Mouse (Mus musculus) embryonic facial prominence, embryonic 13.5 days (tissue): ENCODE data around the gene Rsph9. TPM values are rescaled to one million over a fixed set of nuclear protein-coding genes. Genes with fewer than 3 reads are reported as not detected.

ENCODE experiments used
- ATAC-seq: fragments of 200-750 bp; cut with Nextera tagmentation; 2 replicates; pipeline ENCODE4 v1.8.0; 2017; ENCODE audit warnings: low read depth; ENCODE audit not compliant: insufficient number of reproducible peaks, insufficient read depth, low FRiP score, low TSS enrichment
- H3K27ac ChIP-seq: fragments of 300-500 bp; sonication (generic); 2 replicates; pipeline ENCODE4 v1.5.1; 2015; ENCODE audit warnings: moderate library complexity, mild to moderate bottlenecking, inconsistent platforms
- H3K27me3 ChIP-seq: fragments of 300-500 bp; sonication (generic); 2 replicates; pipeline ENCODE4 v1.6.1; 2015; ENCODE audit warnings: mild to moderate bottlenecking, inconsistent platforms
- H3K36me3 ChIP-seq: fragments of 300-500 bp; sonication (generic); 2 replicates; pipeline ENCODE4 v1.6.1; 2015; ENCODE audit warnings: mild to moderate bottlenecking, inconsistent platforms
- H3K4me1 ChIP-seq: fragments of 300-500 bp; sonication (generic); 2 replicates; pipeline ENCODE4 v1.6.1; 2015; ENCODE audit warnings: inconsistent platforms
- H3K4me2 ChIP-seq: fragments of 300-500 bp; sonication (generic); 2 replicates; pipeline ENCODE4 v1.6.1; 2015; ENCODE audit warnings: moderate library complexity, mild to moderate bottlenecking, inconsistent platforms
- H3K4me3 ChIP-seq: fragments of 300-500 bp; sonication (generic); 2 replicates; pipeline ENCODE4 v1.5.1; 2015; ENCODE audit warnings: mild to moderate bottlenecking, inconsistent platforms
- H3K9ac ChIP-seq: fragments of 300-500 bp; sonication (generic); 2 replicates; pipeline ENCODE4 v1.6.1; 2015; ENCODE audit warnings: mild to moderate bottlenecking, inconsistent platforms
- H3K9me3 ChIP-seq: fragments of 300-500 bp; sonication (generic); 2 replicates; pipeline ENCODE4 v1.6.1; 2016; ENCODE audit warnings: inconsistent platforms
- WGBS: fragments of 180-500 bp; shearing (Covaris S2); methylation state at CpG from one replicate; pipeline ENCODE4 v1.1.7; 2015; ENCODE audit warnings: mixed read lengths; 5-methylcytosine and 5-hydroxymethylcytosine counted together
- polyA plus RNA-seq: library from polyadenylated mRNA; unstranded; fragments of >200 nt; fragmentation: Nextera tagmentation; extraction: Ambion mirVana; gene quantifications from 2 replicates; pipeline ENCODE4 v1.2.1, GENCODE M21; 2015

The Rsph9 gene
- polyA plus RNA-seq, 1 experiment from 2014 or later: 10.6 TPM

DNA sequence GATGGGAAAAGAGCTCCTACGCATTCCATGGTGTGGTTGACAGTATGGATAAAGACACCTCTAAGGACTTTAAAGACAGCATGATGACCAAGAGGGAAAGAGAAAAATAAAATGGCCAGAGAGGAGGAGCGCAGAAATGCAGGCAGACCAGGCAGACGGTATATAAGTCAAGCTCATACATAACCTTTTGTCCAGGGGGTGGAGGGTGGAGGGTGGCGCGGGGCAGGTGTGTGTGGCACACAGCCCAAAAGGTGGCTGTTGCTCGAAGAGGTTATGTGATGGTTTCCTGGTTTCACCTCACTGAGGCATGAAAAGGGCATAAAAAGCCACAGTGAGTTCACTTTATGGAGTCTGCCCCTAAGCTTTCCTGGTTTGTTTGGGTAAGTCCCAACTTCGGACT, 18.5 kb upstream of the Rsph9 start:
- H3K27ac ChIP-seq: no peak overlapping the region
- no peak overlapping the region for H3K9ac ChIP-seq
- H3K27me3 ChIP-seq: no peaks in the 10 kb centered on the region
- peaks cover 45% of the 10 kb centered on the region for H3K36me3 ChIP-seq
- WGBS: 92% methylated on average over 7 of the region's 7 CpGs
- H3K9me3 ChIP-seq: no peaks in the 10 kb centered on the region
- peaks cover 25% of the 10 kb centered on the region for H3K4me1 ChIP-seq
- H3K4me3 ChIP-seq: no peak overlapping the region
- ATAC-seq: no peak
- H3K4me2 ChIP-seq: peak overlapping the region; percentile 67

DNA sequence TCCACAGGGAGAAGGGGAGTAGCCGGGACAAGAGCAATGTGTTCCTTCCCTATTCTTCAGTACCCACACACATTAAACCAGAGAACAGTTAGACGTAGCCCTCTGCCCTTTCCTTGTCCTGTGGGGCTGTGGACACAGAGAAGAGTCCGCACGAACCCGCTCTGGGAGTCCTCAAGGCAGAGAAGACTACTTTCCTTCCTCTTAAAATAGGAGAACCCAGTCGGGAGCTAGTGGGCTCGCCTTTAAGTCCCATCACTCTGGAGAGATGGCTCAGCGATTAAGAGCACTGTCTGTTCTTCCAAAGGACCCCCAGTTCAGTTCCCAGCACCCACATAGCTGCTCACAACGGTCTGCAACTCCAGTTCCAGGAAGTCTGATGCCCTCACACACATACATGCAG, 17.7 kb upstream of the Rsph9 start:
- Histone ChIP-seq H3K4me2 (peak overlapping the region; percentile 67), H3K4me3 (peak overlapping the region; percentile 80), H3K9me3 (no peaks in the 10 kb centered on the region), H3K27ac (peak overlapping the region; percentile 81), H3K36me3 (peaks cover 36% of the 10 kb centered on the region), H3K4me1 (peaks cover 25% of the 10 kb centered on the region), H3K27me3 (no peaks in the 10 kb centered on the region), H3K9ac (peak overlapping the region; percentile 89)
- no peak for ATAC-seq
- 47% methylated on average over 9 of the region's 9 CpGs for WGBS

DNA sequence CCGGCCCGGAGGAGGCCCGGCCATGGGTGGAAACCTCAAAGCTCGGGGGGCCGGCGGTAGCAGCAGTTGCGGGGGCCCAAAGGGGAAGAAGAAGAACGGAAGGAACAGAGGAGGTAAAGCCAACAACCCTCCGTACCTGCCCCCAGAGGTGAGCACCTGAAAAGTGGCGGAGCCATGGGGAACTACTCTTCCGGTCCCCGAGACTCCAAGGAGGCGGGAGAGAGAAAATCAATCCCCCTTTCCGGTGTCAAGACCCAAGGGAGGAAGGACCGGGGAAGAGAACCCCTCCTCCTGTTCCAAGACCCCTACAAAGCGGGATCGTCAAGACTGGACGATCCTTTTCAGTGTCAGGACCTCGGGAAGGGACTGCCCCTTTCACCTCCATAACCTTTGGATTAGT, 17.2 kb upstream of the Rsph9 start:
- Histone ChIP-seq H3K4me1 (peaks cover 25% of the 10 kb centered on the region), H3K4me2 (peak overlapping the region; percentile 67), H3K27me3 (no peaks in the 10 kb centered on the region), H3K36me3 (peaks cover 31% of the 10 kb centered on the region), H3K9me3 (no peaks in the 10 kb centered on the region), H3K4me3 (peak overlapping the region; percentile 80), H3K27ac (peak overlapping the region; percentile 81), H3K9ac (peak overlapping the region; percentile 89)
- ATAC-seq: no peak
- WGBS: under 1% methylated on average over 19 of the region's 19 CpGs

DNA sequence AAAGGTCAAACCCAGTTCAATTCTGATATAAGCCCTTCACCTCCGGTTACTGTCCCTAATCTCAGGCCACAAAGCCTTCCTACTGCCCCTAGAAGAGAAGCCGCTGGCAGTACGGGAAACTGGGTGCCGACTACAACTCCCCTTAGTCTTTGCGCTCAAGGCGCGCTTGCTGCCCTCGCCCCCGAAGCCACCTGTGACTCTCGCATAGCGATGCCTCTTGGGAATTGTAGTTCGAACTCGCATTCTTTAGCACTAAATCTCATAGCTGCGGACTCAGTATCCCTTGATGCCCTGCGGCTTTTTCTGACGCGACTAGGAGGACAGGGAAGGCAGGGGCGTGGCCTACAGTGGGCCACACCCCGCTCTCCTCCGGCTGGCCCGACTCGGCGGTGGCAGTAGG, 16.7 kb upstream of the Rsph9 start, which contains the start of gene Gtpbp2:
TSS of gene Gtpbp2 (plus strand) at position 347 of the 400 bp plus-strand sequence.
- 0% methylated on average over 23 of the region's 23 CpGs for WGBS
- no peaks in the 10 kb centered on the region for H3K9me3 ChIP-seq

DNA sequence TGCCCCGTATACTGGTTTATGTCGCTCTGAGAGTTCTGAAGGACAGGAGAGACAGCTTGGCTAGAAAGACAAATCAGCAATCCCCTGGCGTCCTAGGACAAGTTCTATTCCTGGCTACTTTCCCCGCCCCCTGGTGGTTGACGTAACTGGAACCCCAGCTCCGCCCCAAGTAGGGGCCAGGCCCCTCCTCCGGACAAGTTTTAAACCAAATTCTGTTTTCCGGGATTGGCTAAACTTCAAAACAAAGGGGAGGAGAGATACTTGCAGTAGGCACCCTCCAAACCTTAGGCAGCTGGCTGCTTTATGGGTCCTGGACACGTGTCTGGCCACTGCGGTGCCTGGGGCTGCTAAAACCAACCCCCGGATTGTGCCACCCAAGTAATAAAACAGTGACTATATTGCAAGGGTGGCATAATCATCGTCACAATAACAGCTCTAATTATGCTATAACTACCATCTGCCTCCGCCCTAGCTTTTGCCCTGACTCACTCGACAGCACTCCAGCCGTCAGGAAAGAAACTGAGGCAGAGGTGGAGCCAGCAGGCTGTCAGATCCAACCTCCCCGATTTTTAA, 16.2 kb upstream of the Rsph9 start:
- peaks cover 25% of the 10 kb centered on the region for H3K4me1 ChIP-seq
- H3K9me3 ChIP-seq: no peaks in the 10 kb centered on the region
- H3K27ac ChIP-seq: peak overlapping the region; percentile 88
- H3K9ac ChIP-seq: peak overlapping the region; percentile 61
- peak; percentile 68 for ATAC-seq
- peak overlapping the region; percentile 80 for H3K4me3 ChIP-seq
- H3K4me2 ChIP-seq: peak overlapping the region; percentile 78
- no peaks in the 10 kb centered on the region for H3K27me3 ChIP-seq
- H3K36me3 ChIP-seq: peaks cover 21% of the 10 kb centered on the region
- under 1% methylated on average over 16 of the region's 16 CpGs for WGBS

More for the DNA sequence above, 16.7 kb upstream of the Rsph9 start, which contains the start of gene Gtpbp2:
- H3K9ac ChIP-seq: peak within 1 kb of the TSS; percentile 89
- no peaks in the 10 kb centered on the region for H3K27me3 ChIP-seq
- H3K4me1 ChIP-seq: peaks cover 25% of the 10 kb centered on the region
- peak within 1 kb of the TSS; percentile 88 for H3K27ac ChIP-seq
- ATAC-seq: peak; percentile 91
- peaks cover 26% of the 10 kb centered on the region for H3K36me3 ChIP-seq
- peak within 1 kb of the TSS; percentile 80 for H3K4me3 ChIP-seq
- H3K4me2 ChIP-seq: peak within 1 kb of the TSS; percentile 78

DNA sequence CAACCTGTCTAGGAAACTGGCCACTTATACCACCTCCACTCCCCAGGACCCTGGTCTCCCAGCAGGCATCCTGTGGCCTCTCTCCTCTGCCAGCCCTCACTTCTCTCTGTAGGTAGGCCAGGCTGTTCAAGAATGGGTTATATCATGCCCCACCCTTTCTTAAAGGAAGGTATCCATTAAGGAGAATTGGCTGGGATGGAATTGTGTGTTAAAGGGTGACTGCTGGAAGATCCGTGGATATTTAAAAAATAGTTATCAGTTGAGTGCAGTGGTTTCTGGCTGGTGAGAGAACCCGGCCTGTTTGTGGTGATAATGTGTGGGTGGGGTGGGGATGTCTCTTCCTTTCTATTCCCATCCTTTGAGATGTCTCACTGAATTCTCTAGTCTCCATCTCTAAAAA, 15.2 kb upstream of the Rsph9 start:
- no peaks in the 10 kb centered on the region for H3K9me3 ChIP-seq
- H3K9ac ChIP-seq: peak overlapping the region; percentile 61; the same call in 1 of the 2 replicates
- peaks cover 25% of the 10 kb centered on the region for H3K4me1 ChIP-seq
- no peak for ATAC-seq
- 61% methylated on average over 2 of the region's 2 CpGs for WGBS
- H3K4me3 ChIP-seq: no peak overlapping the region
- peaks cover 11% of the 10 kb centered on the region for H3K36me3 ChIP-seq
- 0 out of 2 replicates have a peak overlapping the region, but pooled peaks have one; percentile 78 for H3K4me2 ChIP-seq
- no peaks in the 10 kb centered on the region for H3K27me3 ChIP-seq
- peak overlapping the region; percentile 88; the same call in 1 of the 2 replicates for H3K27ac ChIP-seq

DNA sequence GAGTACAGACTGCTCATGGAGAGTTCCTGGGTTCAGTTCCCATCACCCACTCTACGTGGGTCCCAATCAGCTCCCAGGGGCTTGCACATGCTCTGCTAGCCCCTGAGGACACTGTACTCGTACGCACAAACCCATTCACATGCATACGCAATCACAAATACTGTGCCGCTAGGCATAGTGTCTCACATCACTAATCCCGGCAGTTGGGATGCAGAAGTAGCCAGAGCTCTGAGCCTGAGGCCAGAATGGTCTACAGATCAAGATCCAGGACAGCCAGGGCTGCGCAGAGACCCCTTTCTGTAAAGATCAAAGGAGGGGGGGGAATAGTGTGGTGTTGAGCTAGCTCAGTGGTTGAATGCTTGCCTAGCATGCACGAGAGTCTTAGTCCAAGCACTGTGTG, 13.1 kb upstream of the Rsph9 start:
- no peak overlapping the region for H3K4me3 ChIP-seq
- peaks cover 22% of the 10 kb centered on the region for H3K4me1 ChIP-seq
- H3K9ac ChIP-seq: no peak overlapping the region
- H3K27ac ChIP-seq: no peak overlapping the region
- H3K4me2 ChIP-seq: no peak overlapping the region
- H3K27me3 ChIP-seq: no peaks in the 10 kb centered on the region
- H3K36me3 ChIP-seq: no peaks in the 10 kb centered on the region
- ATAC-seq: no peak
- 84% methylated on average over 8 of the region's 8 CpGs for WGBS
- no peaks in the 10 kb centered on the region for H3K9me3 ChIP-seq

DNA sequence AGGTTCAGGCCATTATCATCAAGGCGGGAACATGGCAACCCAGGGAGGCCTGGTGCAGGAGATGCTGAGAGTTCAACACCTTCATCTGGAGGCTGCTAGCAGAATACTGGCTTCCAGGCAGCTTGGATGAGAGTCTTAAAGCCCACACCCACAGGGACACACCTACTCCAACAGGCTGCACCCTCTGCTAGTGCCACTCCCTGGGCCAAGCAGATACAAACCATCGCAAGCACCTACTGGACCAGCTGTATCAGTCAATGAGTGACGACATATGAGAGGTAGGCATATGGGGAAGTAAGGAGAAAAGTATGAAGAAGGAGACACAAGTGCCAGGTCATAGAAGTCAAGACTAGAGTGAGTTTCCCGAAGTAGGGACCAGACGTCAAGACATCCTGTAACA, 12.7 kb upstream of the Rsph9 start:
- H3K9me3 ChIP-seq: no peaks in the 10 kb centered on the region
- H3K9ac ChIP-seq: no peak overlapping the region
- H3K27me3 ChIP-seq: no peaks in the 10 kb centered on the region
- H3K4me1 ChIP-seq: peaks cover 18% of the 10 kb centered on the region
- 83% methylated on average over 5 of the region's 5 CpGs for WGBS
- H3K36me3 ChIP-seq: peaks cover under 1% of the 10 kb centered on the region; the same call in 1 of the 2 replicates
- no peak overlapping the region for H3K4me3 ChIP-seq
- no peak overlapping the region for H3K4me2 ChIP-seq
- no peak overlapping the region for H3K27ac ChIP-seq
- no peak for ATAC-seq

DNA sequence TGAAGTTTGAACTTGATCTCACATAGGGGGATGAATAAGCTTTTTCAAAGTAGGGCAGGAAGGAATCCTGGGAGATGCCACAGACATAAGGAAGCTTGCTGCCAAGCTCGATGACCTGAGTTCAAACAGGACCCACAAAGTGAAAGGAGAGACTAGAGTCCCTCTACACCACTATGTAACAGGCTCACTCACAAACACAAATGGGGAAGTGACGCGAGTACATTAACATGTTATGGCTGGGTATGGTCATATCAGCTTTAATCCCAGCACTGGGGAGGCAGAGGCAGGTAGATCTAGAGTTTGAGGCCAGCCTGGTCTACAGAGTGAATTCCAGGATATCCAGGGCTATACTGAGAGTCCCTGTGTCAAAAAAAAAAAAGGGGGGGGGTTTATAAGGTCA, 10.3 kb upstream of the Rsph9 start:
- no peak for ATAC-seq
- 94% methylated on average over 3 of the region's 3 CpGs for WGBS
- no peak overlapping the region for H3K4me3 ChIP-seq

DNA sequence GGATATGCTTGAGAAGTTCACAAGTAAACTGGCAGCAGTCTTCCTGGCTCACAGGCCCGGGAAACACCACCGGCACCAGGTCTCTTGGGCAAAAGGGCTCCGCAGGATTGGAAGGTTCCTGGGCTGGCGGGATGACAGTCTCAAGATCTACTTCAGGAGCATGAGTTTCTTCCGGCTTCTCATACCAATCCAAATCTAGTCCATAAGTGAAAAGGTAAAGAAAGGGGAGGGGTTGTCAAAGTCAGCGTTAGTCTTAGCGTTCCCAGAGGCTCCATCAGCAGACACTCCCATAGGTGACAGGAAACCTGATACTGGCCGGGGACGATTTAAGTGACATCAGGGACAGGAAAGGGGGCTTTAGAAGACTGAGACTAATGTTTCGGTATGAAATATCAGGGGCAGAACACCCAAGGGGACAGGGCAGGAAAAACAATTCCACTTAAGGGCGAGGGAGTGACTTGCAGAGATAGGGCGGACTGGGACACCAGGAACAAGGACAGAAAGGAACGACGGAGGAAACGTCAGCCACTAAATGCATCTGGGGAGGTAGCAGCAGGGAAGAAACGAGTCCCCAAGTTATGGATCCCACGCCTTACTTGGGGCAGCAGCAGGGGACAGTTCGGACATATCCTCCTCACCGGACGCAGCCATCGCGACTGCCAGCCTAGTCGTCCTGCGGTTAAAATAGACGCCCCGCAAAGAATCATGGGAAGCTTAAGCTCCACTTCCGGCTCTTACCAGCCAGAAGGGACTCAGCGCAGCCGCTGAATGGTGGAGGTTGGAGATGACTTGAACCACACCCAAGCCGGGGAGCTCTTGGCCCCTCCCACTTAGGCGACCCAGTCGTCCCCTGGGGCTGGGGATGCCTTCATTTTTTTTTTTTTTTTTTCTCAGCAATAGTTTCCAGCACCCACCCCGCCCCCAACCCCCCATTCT, 9.1 kb upstream of the Rsph9 start, which contains the start of gene Mad2l1bp:
TSS of gene Mad2l1bp (minus strand) at position 707 of the 936 bp plus-strand sequence.
- peak; percentile 79 for ATAC-seq
- H3K27ac ChIP-seq: peak within 1 kb of the TSS; percentile 76

More for the DNA sequence above, 10.3 kb upstream of the Rsph9 start:
- Histone ChIP-seq H3K27ac (no peak overlapping the region), H3K4me1 (peaks cover 13% of the 10 kb centered on the region), H3K9me3 (no peaks in the 10 kb centered on the region), H3K27me3 (no peaks in the 10 kb centered on the region), H3K9ac (no peak overlapping the region), H3K4me2 (no peak overlapping the region), H3K36me3 (peaks cover 7% of the 10 kb centered on the region; the same call in 1 of the 2 replicates)

DNA sequence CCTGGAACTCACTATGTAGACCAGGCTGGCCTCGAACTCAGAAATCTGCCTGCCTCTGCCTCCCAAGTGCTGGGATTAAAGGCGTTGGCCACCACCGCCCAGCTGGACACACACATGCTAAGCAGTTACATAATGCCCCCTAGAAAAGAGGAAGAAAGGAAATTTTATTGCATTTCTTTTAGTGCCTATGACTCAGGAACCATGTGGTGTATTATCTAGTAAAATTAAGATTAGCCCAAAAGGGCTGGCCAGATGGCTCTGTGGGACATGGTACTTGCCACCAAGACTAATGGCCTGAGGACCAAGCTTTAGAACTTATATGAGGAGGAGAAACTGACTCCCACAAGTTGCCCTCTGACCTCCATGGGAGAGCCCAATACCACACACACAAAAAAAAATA, 4.1 kb downstream of the Rsph9 start:
- Histone ChIP-seq H3K27ac (no peak overlapping the region), H3K4me3 (no peak overlapping the region), H3K4me2 (no peak overlapping the region), H3K27me3 (no peaks in the 10 kb centered on the region), H3K9ac (no peak overlapping the region), H3K9me3 (no peaks in the 10 kb centered on the region), H3K36me3 (peaks cover 3% of the 10 kb centered on the region; the same call in 1 of the 2 replicates), H3K4me1 (peaks cover 9% of the 10 kb centered on the region)
- 93% methylated on average over 3 of the region's 3 CpGs for WGBS
- no peak for ATAC-seq

More for the DNA sequence above, 9.1 kb upstream of the Rsph9 start, which contains the start of gene Mad2l1bp:
- Histone ChIP-seq H3K9me3 (no peaks in the 10 kb centered on the region), H3K9ac (peak within 1 kb of the TSS; percentile 82), H3K4me2 (peak within 1 kb of the TSS; percentile 79), H3K27me3 (no peaks in the 10 kb centered on the region), H3K36me3 (peaks cover 18% of the 10 kb centered on the region), H3K4me3 (peak within 1 kb of the TSS; percentile 70), H3K4me1 (peaks cover 11% of the 10 kb centered on the region)
- 5% methylated on average over 33 of the region's 33 CpGs for WGBS
